Mouse (Mus musculus) CH12.LX (cell line): ENCODE measurements around the gene Fgfr2.

Experiments used
- BHLHE40 ChIP-seq: IDR thresholded peaks from 2 replicates; pipeline ENCODE4 v1.6.1; 2011; ENCODE audit warnings: mild to moderate bottlenecking, low read depth, low read length, improper control_type of control experiment
- CTCF ChIP-seq, 2 experiments: IDR thresholded peaks in 1 of 2; conservative IDR thresholded peaks in 1 of 2; 2 replicates each; pipeline ENCODE4 v1.5.1; 2011 to 2012; ENCODE audit warnings: low read depth in 2 of 2, low read length in 2 of 2, improper control_type of control experiment in 1 of 2, inconsistent platforms in 1 of 2, mild to moderate bottlenecking in 1 of 2, moderate library complexity in 1 of 2
- ELF1 ChIP-seq: IDR thresholded peaks from 2 replicates; pipeline ENCODE4 v1.6.1; 2014; ENCODE audit warnings: low read depth, mild to moderate bottlenecking, inconsistent platforms, low read length, improper control_type of control experiment
- EP300 ChIP-seq: IDR thresholded peaks from 2 replicates; pipeline ENCODE4 v1.6.1; 2011; ENCODE audit warnings: low read length, improper control_type of control experiment
- ETS1 ChIP-seq: conservative IDR thresholded peaks from 2 replicates; pipeline ENCODE4 v1.6.1; 2012; ENCODE audit warnings: low read depth, mild to moderate bottlenecking, inconsistent platforms, low read length, improper control_type of control experiment, moderate library complexity
- MAX ChIP-seq: IDR thresholded peaks from 2 replicates; pipeline ENCODE4 v1.6.1; 2011; ENCODE audit warnings: low read length, improper control_type of control experiment
- MEF2A ChIP-seq: IDR thresholded peaks from 2 replicates; pipeline ENCODE4 v1.6.1; 2014; ENCODE audit warnings: low read depth, mild to moderate bottlenecking, inconsistent platforms, low read length, improper control_type of control experiment, borderline replicate concordance
- MYC ChIP-seq: IDR thresholded peaks from 2 replicates; pipeline ENCODE4 v1.6.1; 2011; ENCODE audit warnings: low read depth, mild to moderate bottlenecking, improper control_type of control experiment, low read length
- NRF1 ChIP-seq: IDR thresholded peaks from 2 replicates; pipeline ENCODE4 v1.6.1; 2014; ENCODE audit warnings: low read depth, mild to moderate bottlenecking, inconsistent platforms, low read length, improper control_type of control experiment, moderate library complexity
- POLR2A ChIP-seq: IDR thresholded peaks from 2 replicates; pipeline ENCODE4 v1.6.1; 2011; ENCODE audit warnings: low read depth, mild to moderate bottlenecking, improper control_type of control experiment, low read length
- RAD21 ChIP-seq: IDR thresholded peaks from 2 replicates; pipeline ENCODE4 v1.6.1; 2011; ENCODE audit warnings: low read depth, mild to moderate bottlenecking, low read length, improper control_type of control experiment, moderate library complexity
- TBP ChIP-seq: conservative IDR thresholded peaks from 2 replicates; pipeline ENCODE4 v1.6.1; 2011; ENCODE audit warnings: low read depth, low read length, improper control_type of control experiment
- UBTF ChIP-seq: IDR thresholded peaks from 2 replicates; pipeline ENCODE4 v1.6.1; 2012; ENCODE audit warnings: low read depth, mild to moderate bottlenecking, inconsistent platforms, low read length, improper control_type of control experiment, moderate library complexity

DNA sequence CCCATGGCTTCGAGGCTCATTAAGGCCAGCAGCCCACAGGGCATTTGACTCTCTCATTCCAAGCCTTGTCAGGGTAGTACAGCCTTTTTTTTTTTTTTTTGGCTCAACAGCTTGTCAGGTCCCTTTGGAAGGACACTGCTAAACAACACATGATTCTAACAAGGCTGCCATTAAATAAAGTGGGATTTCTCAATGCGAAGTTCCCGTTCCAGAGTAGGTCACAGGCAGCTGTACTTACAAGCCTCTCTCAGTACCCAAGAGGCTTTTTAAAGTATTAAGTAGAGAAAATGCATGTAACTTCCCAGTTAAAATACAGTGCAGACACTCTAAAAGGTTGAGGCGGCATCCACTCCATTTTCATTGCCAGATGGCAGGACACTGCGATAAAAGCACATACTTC, 29.4 kb downstream of the Fgfr2 start:
- no peak for TF ChIP-seq TBP
- TF ChIP-seq MAX: no peak
- TF ChIP-seq NRF1: no peak
- TF ChIP-seq CTCF (conservative IDR thresholded peaks at IDR 0.05 in 1 of 2, IDR thresholded peaks at IDR 0.05 in 1 of 2; ENCODE audit: low read depth in 2 of 2, low read length in 2 of 2): no peak
- no peak for TF ChIP-seq BHLHE40
- TF ChIP-seq RAD21: no peak
- TF ChIP-seq UBTF: no peak
- no peak for TF ChIP-seq POLR2A
- TF ChIP-seq MEF2A: no peak
- no peak for TF ChIP-seq ELF1
- TF ChIP-seq EP300: no peak
- no peak for TF ChIP-seq ETS1
- TF ChIP-seq MYC: no peak
